Mouse (Mus musculus): ENCODE data around the gene Zc3h7a. TPM values are rescaled to one million over a fixed set of nuclear protein-coding genes. Genes with fewer than 3 reads are reported as not detected.
"Not testable (repeated sequence)": the region's sequence is repeated elsewhere in the genome, so short reads cannot be mapped to it uniquely, and the experiment has no call there.

Gene Zc3h7a
- total RNA-seq (2022) = 100 to 1,000 TPM in 1 of 4 experiments, 10 to 100 TPM in 3; 72.6 to 102 (median 80.1) TPM

GRCm38 (mm10) chr16:11176208-11176883 lies at the start of gene Zc3h7a:
Gene Zc3h7a (minus strand): TSS chr16:11176393.
- peak; percentile 85 to 86 for DNase-seq (ENCODE audit: low spot score in 2 of 2)

GRCm38 (mm10) chr16:11217801-11218200 lies 41.6 kb upstream of the Zc3h7a start:
- DNase-seq (ENCODE audit: low spot score in 2 of 2) = no peak

- DNase-seq (ENCODE audit: low spot score in 2 of 2) = no peak
Measured at GRCm38 (mm10) chr16:11203600-11204390, 27.6 kb upstream of the Zc3h7a start.

- peak; percentile 89 to 92 for DNase-seq (ENCODE audit: low spot score in 2 of 2)
Measured at GRCm38 (mm10) chr16:11202571-11203554, 26.7 kb upstream of the Zc3h7a start, which contains the start of gene Rsl1d1. Gene Rsl1d1 (minus strand): TSS chr16:11203331.

DNA sequence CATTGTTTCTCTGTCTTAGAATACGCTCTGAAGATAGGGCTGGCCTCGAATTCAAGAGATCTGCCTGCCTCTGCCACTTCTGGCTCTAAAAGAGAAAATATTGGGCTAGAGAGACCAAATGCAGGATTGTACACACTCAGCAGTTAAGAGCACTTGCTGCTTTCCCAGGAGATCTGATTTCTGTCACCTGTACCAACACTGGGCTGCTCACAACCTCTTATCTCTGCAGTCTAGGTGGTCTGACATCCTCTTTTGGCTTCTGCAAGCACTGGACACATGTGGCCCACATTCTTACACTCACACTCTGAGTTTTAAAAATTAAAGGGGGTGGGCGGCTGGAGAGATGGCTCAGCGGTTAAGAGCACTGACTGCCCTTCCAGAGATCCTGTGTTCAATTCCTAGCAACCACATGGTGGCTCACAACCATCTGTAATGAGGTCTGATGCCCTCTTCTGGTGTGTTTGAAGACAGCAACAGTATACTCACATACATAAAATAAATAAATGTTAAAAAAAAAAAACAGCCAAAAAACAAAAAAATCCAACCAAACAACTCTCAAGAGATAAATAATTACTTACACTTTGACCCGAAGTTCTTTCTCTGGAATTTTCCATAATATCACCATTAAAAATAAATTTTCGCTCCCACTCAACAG lies 25.7 kb upstream of the Zc3h7a start:
- no peak for DNase-seq (ENCODE audit: low spot score in 2 of 2)

DNA sequence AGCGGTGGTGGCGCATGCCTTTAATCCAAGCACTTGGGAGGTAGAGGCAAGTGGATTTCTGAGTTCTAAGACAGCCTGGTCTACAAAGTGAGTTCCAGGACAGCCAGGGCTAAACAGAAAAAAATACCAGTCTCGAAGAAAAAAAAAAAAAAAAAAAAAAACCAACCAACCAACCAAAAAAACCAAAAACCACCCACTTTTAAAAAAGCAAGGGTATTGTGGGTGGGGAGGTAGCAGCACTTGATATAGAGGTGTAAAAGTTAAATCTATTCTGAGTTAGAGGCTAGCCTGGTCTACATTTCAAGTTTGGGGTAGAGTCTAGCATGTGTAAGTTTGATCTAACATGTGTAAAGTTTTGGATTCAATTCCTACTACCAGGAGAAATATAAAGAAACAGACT lies 24.1 kb upstream of the Zc3h7a start:
- DNase-seq (ENCODE audit: low spot score in 2 of 2) = no peak

- DNase-seq (ENCODE audit: low spot score in 2 of 2) = no peak
Measured at GRCm38 (mm10) chr16:11198467-11198866, 22.3 kb upstream of the Zc3h7a start.

DNA sequence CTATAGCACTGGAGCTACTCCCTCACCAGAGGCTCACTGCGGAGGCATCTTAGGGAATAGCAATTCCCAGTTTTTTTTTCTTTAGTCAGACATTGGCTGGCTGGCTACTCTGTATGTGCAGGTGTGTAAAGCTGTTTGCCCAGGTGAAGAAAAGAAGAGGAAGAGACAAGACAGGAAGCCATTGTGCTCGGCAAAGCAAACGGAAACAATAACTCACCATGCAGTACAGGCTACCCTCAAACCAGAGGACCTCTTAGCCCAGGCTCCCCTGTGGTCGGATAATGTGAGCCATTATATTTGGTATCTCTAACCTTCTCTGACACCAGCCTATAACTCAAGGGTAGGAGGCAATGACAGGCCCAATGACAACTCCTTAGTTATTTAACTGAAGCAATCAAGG lies 20.9 kb upstream of the Zc3h7a start:
- DNase-seq (ENCODE audit: low spot score in 2 of 2) = no peak

GRCm38 (mm10) chr16:11193231-11193630 lies 17.0 kb upstream of the Zc3h7a start:
- no peak for DNase-seq (ENCODE audit: low spot score in 2 of 2)

GRCm38 (mm10) chr16:11190150-11190549 lies 14.0 kb upstream of the Zc3h7a start:
- DNase-seq (ENCODE audit: low spot score in 2 of 2) = peak in 1 of 2 experiments; percentile 31

GRCm38 (mm10) chr16:11177404-11177803 lies 1.2 kb upstream of the Zc3h7a start:
- DNase-seq (ENCODE audit: low spot score in 2 of 2) = no peak

DNA sequence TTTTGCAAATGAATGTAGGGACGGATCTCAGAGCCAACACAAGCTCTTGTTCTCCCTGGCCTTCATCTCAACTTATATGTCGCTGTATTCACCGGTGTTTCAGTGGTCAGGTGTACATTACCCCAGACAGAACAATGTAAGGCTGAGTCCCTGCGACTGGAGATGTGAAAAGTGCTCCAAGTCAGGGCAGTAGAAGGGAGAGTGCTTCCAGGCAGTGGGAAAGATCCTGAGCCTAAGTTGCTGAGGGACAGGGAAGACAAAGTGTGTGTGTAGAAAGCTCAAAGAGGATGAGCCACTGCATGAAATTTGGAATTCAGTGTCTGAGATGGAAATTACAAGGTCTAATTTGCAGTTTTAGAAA lies 671 bp upstream of the Zc3h7a start:
- DNase-seq (ENCODE audit: low spot score in 2 of 2) = no peak

GRCm38 (mm10) chr16:11175489-11176207 lies 545 bp downstream of the Zc3h7a start:
- peak; percentile 36 to 37 for DNase-seq (ENCODE audit: low spot score in 2 of 2)

DNA sequence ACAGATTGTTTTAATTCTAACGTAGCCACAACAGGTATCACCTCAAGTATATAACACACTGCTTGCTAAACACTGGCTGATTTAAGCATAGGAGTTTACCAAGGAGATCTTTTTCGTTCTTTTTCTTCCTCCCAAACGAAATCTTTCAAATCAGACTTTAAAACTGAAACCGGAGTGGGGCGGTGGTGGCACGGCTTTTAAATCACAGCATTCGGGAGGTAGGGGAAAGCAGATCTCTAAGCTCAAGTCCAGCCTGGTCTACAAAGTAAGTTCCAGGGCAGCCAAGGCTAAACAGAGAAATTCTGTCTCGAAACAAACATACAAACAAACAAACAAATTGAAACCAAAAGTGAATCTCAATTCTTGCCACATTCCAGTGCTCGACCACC lies 1.1 kb downstream of the Zc3h7a start:
- DNase-seq (ENCODE audit: low spot score in 2 of 2) = no peak

- DNase-seq (ENCODE audit: low spot score in 2 of 2) = peak; percentile 27 to 30
Measured at GRCm38 (mm10) chr16:11174671-11175081, 1.5 kb downstream of the Zc3h7a start.

DNA sequence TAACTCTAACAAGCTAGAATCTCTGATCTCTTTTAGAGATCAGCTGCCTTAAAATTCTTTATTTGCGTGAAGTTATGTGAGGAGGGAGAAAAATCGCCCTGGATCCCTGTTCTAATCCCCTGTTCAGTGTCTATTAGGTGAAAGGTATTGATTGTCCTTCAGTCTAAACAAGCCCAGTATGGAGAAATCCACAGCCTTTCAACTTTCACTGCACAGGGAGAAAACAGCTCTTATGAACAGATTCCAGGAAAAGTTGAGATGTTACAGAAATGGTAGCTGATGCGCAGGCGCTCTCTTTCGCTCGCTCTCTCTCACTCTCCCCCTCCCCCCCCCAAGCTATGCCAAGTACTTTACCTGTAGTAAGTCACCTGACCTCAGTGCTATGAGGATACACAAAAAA lies 4.5 kb downstream of the Zc3h7a start:
- no peak for DNase-seq (ENCODE audit: low spot score in 2 of 2)

DNA sequence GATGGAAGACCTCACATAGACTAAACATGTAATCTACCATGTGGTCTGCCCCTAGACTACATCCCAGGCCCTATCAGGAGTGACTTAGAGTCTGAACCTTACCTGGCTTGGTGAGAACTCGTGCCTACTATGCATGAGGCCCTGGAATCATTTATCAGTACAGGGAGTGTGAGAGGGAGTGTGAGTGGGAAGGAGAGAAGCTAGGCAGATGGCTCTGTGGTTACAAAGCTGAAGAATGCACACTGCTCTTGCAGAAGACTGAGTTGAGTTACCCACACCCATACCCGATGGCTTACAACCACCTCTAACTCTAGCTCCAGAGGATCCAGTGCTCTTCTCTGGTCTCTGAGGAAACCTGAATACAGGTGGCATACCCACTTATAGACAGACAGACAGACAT lies 9.8 kb downstream of the Zc3h7a start:
- peak; percentile 25 to 41 for DNase-seq (ENCODE audit: low spot score in 2 of 2)

GRCm38 (mm10) chr16:11164695-11165255 lies 11.4 kb downstream of the Zc3h7a start:
- DNase-seq (ENCODE audit: low spot score in 2 of 2) = no peak

GRCm38 (mm10) chr16:11157721-11158120 lies 18.5 kb downstream of the Zc3h7a start:
- not testable (repeated sequence) for DNase-seq (ENCODE audit: low spot score in 2 of 2)

DNA sequence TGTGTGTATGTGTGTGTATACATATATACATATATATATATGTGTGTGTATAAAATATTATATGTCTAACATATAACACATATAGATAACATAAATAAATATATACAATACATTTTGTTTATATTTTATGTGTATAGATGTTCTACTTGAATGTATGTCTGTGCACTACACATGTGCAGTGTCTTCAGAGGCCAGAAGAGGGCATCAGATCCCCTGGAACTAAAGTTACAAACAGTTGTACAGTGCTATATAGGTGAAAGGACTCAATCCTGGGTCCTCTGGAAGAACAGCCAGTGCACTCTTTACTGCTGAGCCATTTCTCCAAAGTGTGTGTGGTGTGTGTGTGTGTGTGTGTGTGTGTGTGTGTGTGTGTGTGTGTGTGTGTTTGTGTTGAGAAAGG lies 21.7 kb downstream of the Zc3h7a start:
- no peak for DNase-seq (ENCODE audit: low spot score in 2 of 2)

All from layer of hippocampus, adult 8-10 months (tissue).